Mouse (Mus musculus) forebrain, embryonic 16.5 days (tissue): ENCODE results near the gene Gm7534. TPM values are rescaled to one million over a fixed set of nuclear protein-coding genes. Genes with fewer than 3 reads are reported as not detected.

Source experiments
- ATAC-seq: fragments of 200-750 bp; cut with Nextera tagmentation; 2 replicates; pipeline ENCODE4 v1.8.0; 2017; ENCODE audit warnings: mild to moderate bottlenecking, moderate library complexity
- H3K27ac ChIP-seq: fragments of 300-500 bp; sonication (generic); 2 replicates; pipeline ENCODE4 v1.5.1; 2014; ENCODE audit warnings: low read length, control low read depth
- H3K27me3 ChIP-seq: fragments of 300-500 bp; sonication (generic); replicated peaks from 2 replicates; pipeline ENCODE4 v1.6.1; 2014; ENCODE audit warnings: low read length; ENCODE audit not compliant: control insufficient read depth, insufficient read depth
- H3K36me3 ChIP-seq: fragments of 300-500 bp; sonication (generic); 2 replicates; pipeline ENCODE4 v1.6.1; 2014; ENCODE audit not compliant: control insufficient read depth, insufficient read depth
- H3K4me1 ChIP-seq: fragments of 300-500 bp; sonication (generic); replicated peaks from 2 replicates; pipeline ENCODE4 v1.6.1; 2014; ENCODE audit warnings: low read length; ENCODE audit not compliant: control insufficient read depth, insufficient read depth
- H3K4me2 ChIP-seq: fragments of 300-500 bp; sonication (generic); 2 replicates; pipeline ENCODE4 v1.6.1; 2014; ENCODE audit warnings: mild to moderate bottlenecking, low read length, control low read depth
- H3K4me3 ChIP-seq: fragments of 300-500 bp; sonication (generic); replicated peaks from 2 replicates; pipeline ENCODE4 v1.5.1; 2014; ENCODE audit warnings: mild to moderate bottlenecking, low read length, control low read depth
- H3K9ac ChIP-seq: fragments of 300-500 bp; sonication (generic); replicated peaks from 2 replicates; pipeline ENCODE4 v1.6.1; 2014; ENCODE audit warnings: low read depth, low read length, control low read depth
- H3K9me3 ChIP-seq: fragments of 300-500 bp; sonication (generic); 2 replicates; pipeline ENCODE4 v1.6.1; 2016; ENCODE audit warnings: low read length; ENCODE audit not compliant: control insufficient read depth
- WGBS: fragments of 180-500 bp; shearing (Covaris S2); extraction: QIAGEN DNeasy Blood & Tissue Kit; methylation state at CpG from one replicate; pipeline ENCODE4 v1.1.7; 2014; 5-methylcytosine and 5-hydroxymethylcytosine counted together
- polyA plus RNA-seq: library from polyadenylated mRNA; unstranded; fragments of >200 nt; fragmentation: Nextera tagmentation; extraction: Ambion mirVana; gene quantifications from 2 replicates; pipeline ENCODE4 v1.2.1, GENCODE M21; 2015

Gene Gm7534
- polyA plus RNA-seq, 1 experiment from 2014 or later, result not detected

DNA sequence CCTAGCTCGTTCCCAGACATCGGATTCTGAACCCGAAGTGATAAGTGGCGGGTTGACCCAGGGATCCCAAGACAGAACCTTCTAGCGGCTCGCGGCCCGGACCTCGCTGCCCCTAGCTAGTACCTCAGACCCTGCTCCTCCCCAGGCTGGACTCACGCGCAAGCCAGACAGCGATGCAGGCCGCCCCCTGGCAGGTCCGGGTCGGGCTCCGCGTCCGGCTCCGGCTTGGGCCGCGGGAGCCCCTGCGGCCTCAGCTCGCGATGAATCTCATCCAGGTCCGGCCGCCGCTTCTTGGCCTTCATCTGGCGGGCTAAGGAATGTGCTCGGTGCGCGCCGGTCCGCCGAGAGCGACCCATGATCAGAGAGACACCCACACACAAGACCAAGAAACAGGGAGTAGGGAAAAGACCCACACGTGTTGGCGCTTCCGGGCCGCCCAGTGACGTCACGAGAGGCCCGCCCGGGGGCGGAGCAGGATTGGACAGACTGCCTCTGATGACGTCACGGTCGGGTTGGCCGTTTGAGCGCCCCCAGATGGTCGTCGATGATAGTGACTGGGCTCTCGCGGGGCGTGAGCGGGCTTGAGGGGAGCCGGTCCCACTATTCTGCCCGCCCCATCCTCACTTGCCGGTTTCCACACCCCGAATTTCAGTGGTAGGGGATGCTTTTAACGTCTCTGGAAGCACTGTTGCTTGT is 42.5 kb upstream of the Gm7534 start, which contains the start of gene Zfp593:
Zfp593 (minus strand) TSS at position 445 of the 696 bp plus-strand sequence.
- H3K27ac ChIP-seq, result no peak within 1 kb of the TSS
- H3K36me3 ChIP-seq, result no peaks in the 10 kb centered on the region
- peaks cover 14% of the 10 kb centered on the region; the same call in 1 of the 2 replicates for H3K27me3 ChIP-seq
- H3K4me3 ChIP-seq, result peak within 1 kb of the TSS; percentile 78
- H3K9me3 ChIP-seq, result no peaks in the 10 kb centered on the region
- H3K9ac ChIP-seq, result peak within 1 kb of the TSS; percentile 72
- H3K4me1 ChIP-seq, result peaks cover 23% of the 10 kb centered on the region
- under 1% methylated on average over 60 of the region's 60 CpGs for WGBS
- ATAC-seq, result peak; percentile 73
- H3K4me2 ChIP-seq, result peak within 1 kb of the TSS; percentile 70

GRCm38 (mm10) chr4:134243516-134244250 is 40.9 kb upstream of the Gm7534 start, which contains the start of gene E130218I03Rik:
E130218I03Rik (plus strand) TSS chr4:134243662.
- Histone ChIP-seq H3K9ac (no peak within 1 kb of the TSS; the same call in 1 of the 2 replicates), H3K27me3 (peaks cover 6% of the 10 kb centered on the region; the same call in 1 of the 2 replicates), H3K4me2 (peak within 1 kb of the TSS; percentile 70; the same call in 1 of the 2 replicates), H3K27ac (no peak within 1 kb of the TSS), H3K9me3 (no peaks in the 10 kb centered on the region), H3K36me3 (no peaks in the 10 kb centered on the region), H3K4me3 (no peak within 1 kb of the TSS), H3K4me1 (peaks cover 16% of the 10 kb centered on the region)
- ATAC-seq, result no peak
- 93% methylated on average over 17 of the region's 17 CpGs for WGBS

DNA sequence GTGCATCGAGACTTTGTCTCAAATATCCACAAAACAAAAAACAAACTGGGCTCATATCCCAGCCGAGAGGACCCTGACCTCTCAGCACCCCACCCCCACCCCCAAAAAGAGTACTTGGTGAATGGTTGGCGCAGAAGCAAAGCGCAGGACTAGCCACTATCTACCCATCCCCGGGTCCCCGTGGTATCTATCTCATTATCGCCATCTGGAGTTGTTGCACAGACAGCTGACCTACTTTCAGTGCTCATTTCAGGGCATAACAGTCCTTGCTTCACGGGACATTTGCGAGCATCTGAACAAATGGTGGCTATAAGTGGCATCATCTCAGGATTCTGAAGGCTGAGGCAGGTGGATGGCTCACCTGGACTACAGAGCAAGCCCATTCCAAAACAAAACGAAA is 35.9 kb upstream of the Gm7534 start:
- no peaks in the 10 kb centered on the region for H3K9me3 ChIP-seq
- no peak overlapping the region for H3K9ac ChIP-seq
- H3K4me3 ChIP-seq, result no peak overlapping the region
- H3K4me1 ChIP-seq, result peaks cover 7% of the 10 kb centered on the region
- peaks cover 3% of the 10 kb centered on the region for H3K27me3 ChIP-seq
- ATAC-seq, result no peak
- H3K27ac ChIP-seq, result no peak overlapping the region
- WGBS, result 11% methylated on average over 10 of the region's 10 CpGs
- peak overlapping the region; percentile 8; the same call in 1 of the 2 replicates for H3K4me2 ChIP-seq
- no peaks in the 10 kb centered on the region for H3K36me3 ChIP-seq

GRCm38 (mm10) chr4:134238279-134238651 is 35.5 kb upstream of the Gm7534 start, which contains the start of gene Cnksr1:
Cnksr1 (minus strand) TSS chr4:134238399.
- no peak for ATAC-seq
- no peak within 1 kb of the TSS for H3K27ac ChIP-seq
- no peak within 1 kb of the TSS for H3K4me3 ChIP-seq
- peaks cover 7% of the 10 kb centered on the region for H3K4me1 ChIP-seq
- 5% methylated on average over 18 of the region's 18 CpGs for WGBS
- peak within 1 kb of the TSS; percentile 8; the same call in 1 of the 2 replicates for H3K4me2 ChIP-seq
- H3K9ac ChIP-seq, result no peak within 1 kb of the TSS
- H3K36me3 ChIP-seq, result no peaks in the 10 kb centered on the region
- H3K9me3 ChIP-seq, result no peaks in the 10 kb centered on the region
- H3K27me3 ChIP-seq, result peaks cover 3% of the 10 kb centered on the region

DNA sequence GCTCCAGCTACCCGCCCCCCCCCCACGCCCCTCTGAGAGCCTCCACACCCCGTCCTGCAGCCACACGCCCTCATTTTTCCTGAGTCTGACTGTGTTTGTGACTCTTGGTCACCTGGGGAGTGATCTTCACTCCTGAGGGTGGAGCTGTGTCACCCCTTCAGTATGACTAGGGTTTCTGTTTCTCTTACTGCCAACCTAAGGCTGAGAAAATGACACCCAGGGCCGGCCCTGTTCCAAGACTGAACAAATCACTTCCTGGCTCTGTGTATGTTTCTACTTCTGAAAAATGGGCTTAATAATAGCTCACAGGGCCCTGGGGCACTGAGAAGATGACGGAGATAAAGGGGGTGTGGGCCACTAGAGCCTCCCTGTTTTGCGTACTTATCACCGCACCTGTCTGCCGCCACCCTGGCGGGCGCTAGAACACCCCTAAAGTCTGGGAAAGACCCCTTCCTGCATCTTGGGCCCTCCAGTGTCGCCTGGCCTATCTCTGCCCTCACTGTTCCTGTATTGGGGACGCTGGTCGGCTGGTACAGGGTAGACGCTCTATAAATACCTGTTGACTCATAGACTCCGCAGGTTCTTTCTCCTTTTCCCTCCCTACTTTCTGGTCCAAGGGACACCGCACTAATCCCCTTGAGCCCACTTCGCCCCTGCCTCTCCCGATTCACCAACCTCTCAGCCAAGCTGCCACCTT is 34.9 kb upstream of the Gm7534 start:
- no peak overlapping the region for H3K9ac ChIP-seq
- H3K4me1 ChIP-seq, result peaks cover 7% of the 10 kb centered on the region
- no peak overlapping the region for H3K4me3 ChIP-seq
- H3K27me3 ChIP-seq, result peaks cover 3% of the 10 kb centered on the region
- H3K4me2 ChIP-seq, result no peak overlapping the region
- WGBS, result 21% methylated on average over 19 of the region's 19 CpGs
- no peak for ATAC-seq
- H3K9me3 ChIP-seq, result no peaks in the 10 kb centered on the region
- no peak overlapping the region for H3K27ac ChIP-seq
- no peaks in the 10 kb centered on the region for H3K36me3 ChIP-seq

DNA sequence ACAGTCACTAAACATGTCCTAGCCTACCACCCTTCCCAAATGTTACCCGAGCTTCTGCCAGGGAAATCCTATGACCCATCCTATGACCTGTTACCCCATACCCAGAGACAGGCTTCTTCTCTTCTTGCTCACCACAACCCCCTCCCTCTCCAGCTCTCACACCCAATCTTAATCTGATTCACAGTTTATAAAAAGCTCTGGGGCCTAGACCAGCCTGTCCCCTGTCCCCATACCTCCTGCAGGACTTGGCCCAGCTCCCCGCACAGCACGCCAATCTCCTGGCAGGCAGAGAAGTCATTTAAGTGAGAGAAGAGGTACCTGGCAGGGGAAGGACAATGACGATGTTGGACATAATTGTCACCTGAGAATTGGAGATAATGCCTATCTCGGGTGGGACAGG is 32.1 kb upstream of the Gm7534 start:
- Histone ChIP-seq H3K36me3 (no peaks in the 10 kb centered on the region), H3K27me3 (peaks cover 3% of the 10 kb centered on the region), H3K4me1 (peaks cover 7% of the 10 kb centered on the region), H3K4me2 (no peak overlapping the region), H3K27ac (no peak overlapping the region), H3K9me3 (no peaks in the 10 kb centered on the region), H3K9ac (no peak overlapping the region), H3K4me3 (no peak overlapping the region)
- 82% methylated on average over 5 of the region's 5 CpGs for WGBS
- no peak for ATAC-seq

DNA sequence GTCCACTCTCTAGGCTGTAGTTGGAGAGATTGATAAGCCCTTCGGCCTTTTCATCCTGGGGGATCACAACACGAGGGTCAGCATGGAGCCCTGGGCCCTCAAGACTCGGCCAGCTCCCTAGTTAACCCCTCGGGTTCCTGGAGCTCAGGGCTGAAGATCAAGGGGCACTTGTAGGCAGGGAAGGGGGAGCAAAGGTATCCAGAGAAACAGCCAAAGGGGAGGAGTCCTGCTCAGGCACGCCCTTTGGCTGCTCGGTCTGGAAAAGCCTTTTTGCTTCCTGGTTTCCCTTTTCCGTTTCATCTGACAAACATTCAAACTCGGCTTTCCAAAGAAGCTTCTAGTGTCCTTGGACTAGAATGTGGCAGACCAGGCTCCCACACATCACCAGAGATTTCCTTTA is 27.6 kb upstream of the Gm7534 start:
- no peaks in the 10 kb centered on the region for H3K4me1 ChIP-seq
- 47% methylated on average over 8 of the region's 8 CpGs for WGBS
- no peak overlapping the region for H3K27ac ChIP-seq
- H3K9ac ChIP-seq, result no peak overlapping the region
- H3K4me3 ChIP-seq, result no peak overlapping the region
- H3K36me3 ChIP-seq, result no peaks in the 10 kb centered on the region
- no peaks in the 10 kb centered on the region for H3K9me3 ChIP-seq
- no peaks in the 10 kb centered on the region for H3K27me3 ChIP-seq
- H3K4me2 ChIP-seq, result no peak overlapping the region
- no peak for ATAC-seq

DNA sequence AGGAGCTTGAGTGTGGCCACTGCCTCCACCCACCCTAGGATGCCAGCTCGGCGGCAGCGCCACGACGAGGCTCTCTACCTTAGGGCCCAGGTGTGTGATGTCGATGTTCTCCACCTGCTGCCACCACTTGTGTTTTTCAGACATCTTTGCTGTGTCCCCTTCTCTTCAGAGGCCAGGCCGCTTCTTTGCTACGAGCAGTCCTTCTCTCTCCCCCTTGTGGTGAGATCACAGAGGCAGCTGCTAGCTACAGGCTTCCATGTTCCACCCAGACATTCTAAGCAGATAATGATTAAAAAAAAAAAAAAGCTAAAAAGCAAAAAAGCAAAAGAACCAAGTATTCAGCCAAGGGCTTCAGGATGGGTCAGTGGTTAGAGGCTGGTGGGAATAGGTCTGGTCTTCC is 24.4 kb upstream of the Gm7534 start, which contains the start of gene Catsper4:
Catsper4 (minus strand) TSS at position 190 of the 400 bp plus-strand sequence.
- WGBS, result 74% methylated on average over 8 of the region's 8 CpGs
- ATAC-seq, result no peak

More for the DNA sequence above, 24.4 kb upstream of the Gm7534 start, which contains the start of gene Catsper4:
- H3K27ac ChIP-seq, result no peak within 1 kb of the TSS
- no peaks in the 10 kb centered on the region for H3K27me3 ChIP-seq
- no peak within 1 kb of the TSS for H3K4me3 ChIP-seq
- no peaks in the 10 kb centered on the region for H3K4me1 ChIP-seq
- no peak within 1 kb of the TSS for H3K9ac ChIP-seq
- H3K36me3 ChIP-seq, result no peaks in the 10 kb centered on the region
- no peaks in the 10 kb centered on the region for H3K9me3 ChIP-seq
- H3K4me2 ChIP-seq, result no peak within 1 kb of the TSS
